ENCODE assay signal across 8 mouse cellular contexts in the genomic region with DNA sequence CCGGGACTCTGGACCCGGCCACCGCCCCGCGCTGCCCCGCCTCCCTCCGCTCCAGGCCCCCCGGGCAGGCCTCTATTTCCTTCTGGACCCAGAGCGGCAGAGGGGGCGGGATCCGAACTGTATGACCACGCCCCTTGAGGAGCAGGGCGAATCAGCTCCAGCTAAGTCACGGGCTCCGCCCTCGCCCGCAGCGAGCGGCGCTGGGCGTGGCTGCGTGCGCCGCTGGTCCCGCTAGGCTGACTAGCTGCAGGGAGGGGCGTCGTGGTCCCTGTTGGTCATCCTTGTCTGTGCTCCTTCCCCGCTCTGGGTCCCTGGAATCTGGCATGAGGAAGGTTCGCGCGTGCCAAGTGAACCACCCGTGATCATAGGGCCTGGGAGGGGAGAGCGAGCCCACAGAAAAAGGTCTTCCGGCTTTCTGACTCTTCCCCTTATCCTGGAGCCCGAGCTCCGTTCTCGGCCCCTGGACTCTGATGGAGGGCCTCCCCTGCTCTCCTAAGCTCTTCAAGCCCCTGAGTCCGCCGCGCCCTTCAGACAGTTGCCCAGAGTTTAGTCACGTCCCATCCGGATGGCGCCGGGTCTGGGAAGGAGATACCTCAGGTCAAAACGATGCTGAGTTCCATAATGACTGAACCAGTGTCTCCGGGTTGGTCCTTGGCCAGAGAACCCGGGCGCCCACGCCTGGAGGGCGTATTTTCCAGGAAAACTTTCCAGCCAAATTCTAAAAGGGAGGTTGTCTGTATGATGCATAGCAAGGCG. TPM values are rescaled to one million over a fixed set of nuclear protein-coding genes. Genes with fewer than 3 reads are reported as not detected.
DNase-seq lines count a peak whose midpoint lies in the region; ATAC-seq and TF ChIP-seq lines count a peak whose summit lies in the region.

A gene (minus strand): TSS at position 144 of the 756 bp plus-strand sequence.

- H3ac ChIP-seq in myocyte (ENCODE audit: control insufficient read depth, insufficient read length) = peak within 1 kb of the TSS; percentile 61

- no peaks in the 10 kb centered on the region for H3K36me3 ChIP-seq in heart, embryonic 11.5 days (ENCODE audit: control insufficient read depth, insufficient read depth, low read length)
- no peaks in the 10 kb centered on the region for H3K36me3 ChIP-seq in kidney, embryonic 16.5 days (ENCODE audit: insufficient read depth, low read length)
- H3K36me3 ChIP-seq in liver, adult 2 months (ENCODE audit: control insufficient read depth, insufficient read depth, low read length) = no peaks in the 10 kb centered on the region
- no peaks in the 10 kb centered on the region for H3K36me3 ChIP-seq in myocyte (ENCODE audit: control insufficient read depth, insufficient read depth)
- no peaks in the 10 kb centered on the region for H3K36me3 ChIP-seq in splenic B cell, adult 2 months (ENCODE audit: control insufficient read depth, insufficient read depth, low read length, poor library complexity, severe bottlenecking)

- H3K9ac ChIP-seq in heart, embryonic 11.5 days (ENCODE audit: low read depth, low read length) = peak within 1 kb of the TSS; percentile 82
- H3K9ac ChIP-seq in kidney, embryonic 16.5 days (replicated peaks; ENCODE audit: low read length) = peak within 1 kb of the TSS; percentile 82
- peak within 1 kb of the TSS; percentile 94 for H3K9ac ChIP-seq in liver, adult 2 months (ENCODE audit: low read depth, low read length)

- peaks cover 24% of the 10 kb centered on the region for H3K4me1 ChIP-seq in heart, embryonic 11.5 days (ENCODE audit: control insufficient read depth, insufficient read depth, low read length)
- H3K4me1 ChIP-seq in kidney, embryonic 16.5 days (ENCODE audit: insufficient read depth, low read length) = peaks cover 13% of the 10 kb centered on the region
- peaks cover 19% of the 10 kb centered on the region for H3K4me1 ChIP-seq in liver, adult 2 months (ENCODE audit: control insufficient read depth, insufficient read depth, low read length)

- peaks cover 13% of the 10 kb centered on the region for H3K79me2 ChIP-seq in liver, adult 2 months (ENCODE audit: control insufficient read depth, insufficient read depth, low read length)
- peaks cover 42% of the 10 kb centered on the region for H3K79me2 ChIP-seq in myocyte (ENCODE audit: control insufficient read depth, insufficient read depth)

- peak; percentile 84; the same call in 1 of the 2 replicates for TF ChIP-seq POLR2A in liver, adult 2 months (IDR thresholded peaks at IDR 0.05; ENCODE audit: extremely low read depth, insufficient read depth, low read length)
- TF ChIP-seq POLR2A in myocyte (IDR thresholded peaks at IDR 0.05; ENCODE audit: insufficient read length, low read depth) = peak; percentile 95

- no peaks in the 10 kb centered on the region for H3K27me3 ChIP-seq in heart, embryonic 11.5 days (ENCODE audit: control insufficient read depth, insufficient read depth, low read length)
- no peaks in the 10 kb centered on the region for H3K27me3 ChIP-seq in kidney, embryonic 16.5 days (ENCODE audit: insufficient read depth, low read length)
- no peaks in the 10 kb centered on the region for H3K27me3 ChIP-seq in liver, adult 2 months (ENCODE audit: control insufficient read depth, insufficient read depth, low read length)
- no peaks in the 10 kb centered on the region for H3K27me3 ChIP-seq in myocyte (ENCODE audit: control insufficient read depth, insufficient read depth, insufficient read length)
- no peaks in the 10 kb centered on the region for H3K27me3 ChIP-seq in splenic B cell, adult 2 months (ENCODE audit: control insufficient read depth, insufficient read depth, low read length, poor library complexity, severe bottlenecking)

- peak; percentile 95 to 96 for DNase-seq in B cell, adult 2 months
- peak; percentile 98 for DNase-seq in brain, adult 2 months (ENCODE audit: low read depth, low spot score)
- peak; percentile 90 for DNase-seq in liver, adult 2 months (ENCODE audit: extremely low read depth, low read depth, low spot score)
- DNase-seq in splenic B cell, adult 2 months (ENCODE audit: low read depth, low spot score) = peak; percentile 96

- under 1% methylated on average over 51 of the region's 51 CpGs for WGBS in heart, embryonic 11.5 days (ENCODE audit: insufficient replicate concordance)
- WGBS in kidney, embryonic 16.5 days = under 1% methylated on average over 51 of the region's 51 CpGs
- under 1% methylated on average over 51 of the region's 51 CpGs for WGBS in liver, adult 2 months

- peak within 1 kb of the TSS; percentile 93 for H3K27ac ChIP-seq in heart, embryonic 11.5 days (ENCODE audit: low read depth, low read length)
- H3K27ac ChIP-seq in kidney, embryonic 16.5 days (ENCODE audit: low read length) = peak within 1 kb of the TSS; percentile 93
- H3K27ac ChIP-seq in liver, adult 2 months (replicated peaks; ENCODE audit: insufficient read depth, low read depth, low read length) = peak within 1 kb of the TSS; percentile 70

- no peaks in the 10 kb centered on the region for H3K9me3 ChIP-seq in heart, embryonic 11.5 days (replicated peaks; ENCODE audit: control insufficient read depth, low read length)
- H3K9me3 ChIP-seq in kidney, embryonic 16.5 days (ENCODE audit: low read length) = no peaks in the 10 kb centered on the region

- peak; percentile 98 for ATAC-seq in erythroblast, adult 5-6 weeks (replicated peaks; ENCODE audit: low FRiP score, poor library complexity, severe bottlenecking)
- peak; percentile 97 for ATAC-seq in heart, embryonic 11.5 days (replicated peaks; ENCODE audit: insufficient number of reproducible peaks, low FRiP score, low TSS enrichment)
- peak; percentile 98 for ATAC-seq in kidney, embryonic 16.5 days (ENCODE audit: low FRiP score, low TSS enrichment)

- no peak for TF ChIP-seq CTCF in liver, adult 2 months (IDR thresholded peaks at IDR 0.05; ENCODE audit: low read depth, low read length)

- H3K4me3 ChIP-seq in heart, embryonic 11.5 days (ENCODE audit: low read depth, low read length) = peak within 1 kb of the TSS; percentile 71
- peak within 1 kb of the TSS; percentile 84 for H3K4me3 ChIP-seq in kidney, embryonic 16.5 days (ENCODE audit: low read length)
- H3K4me3 ChIP-seq in liver, adult 2 months (ENCODE audit: insufficient read depth, low read depth, low read length) = peak within 1 kb of the TSS; percentile 87
- peak within 1 kb of the TSS; percentile 72 for H3K4me3 ChIP-seq in myocyte

- peak within 1 kb of the TSS; percentile 81 for H3K4me2 ChIP-seq in heart, embryonic 11.5 days
- H3K4me2 ChIP-seq in kidney, embryonic 16.5 days (replicated peaks; ENCODE audit: low read depth, low read length) = peak within 1 kb of the TSS; percentile 68
- peak within 1 kb of the TSS; percentile 93 for H3K4me2 ChIP-seq in myocyte (ENCODE audit: low read depth)

TF ChIP-seq in myocyte, 11 proteins besides CTCF, POLR2A, EP300 and RAD21:
- TF ChIP-seq MYOD1 (IDR thresholded peaks at IDR 0.05; ENCODE audit: control insufficient read depth in 1 of 3, insufficient read length in 2 of 3, low read depth in 2 of 3) = peak in 1 of 3 experiments; percentile 19
- TF ChIP-seq SRF (IDR thresholded peaks at IDR 0.05; ENCODE audit: control insufficient read depth, insufficient read length, low read depth) = peak; percentile 6
- TF ChIP-seq TCF12 (IDR thresholded peaks at IDR 0.05; ENCODE audit: insufficient read depth, poor library complexity, severe bottlenecking) = no peak
- peak; percentile 98 for TF ChIP-seq POLR2AphosphoS2 (IDR thresholded peaks at IDR 0.05; ENCODE audit: insufficient read length, low read depth)
TF ChIP-seq in myocyte: peak in this region for 3.

RNA-seq across cellular contexts. Expression of the gene that starts here (rescaled TPM):
- 10.8 and 23.0 TPM in 2 replicates for total RNA-seq in erythroblast, adult 5-6 weeks (2015; ENCODE audit: low replicate concordance)
- 12.3 and 15.8 TPM in 2 replicates for total RNA-seq in erythroblast, adult 5-6 weeks (2017; ENCODE audit: low replicate concordance)
- 91.0 and 94.9 TPM in 2 replicates for polyA plus RNA-seq in heart, embryonic 11.5 days (2014; fragmentation: Nextera tagmentation; extraction: Ambion mirVana)
- polyA plus RNA-seq in kidney, embryonic 16.5 days (2015; fragmentation: Nextera tagmentation; extraction: Ambion mirVana) = 103 and 109 TPM in 2 replicates
- 118 and 169 TPM in 2 replicates for total RNA-seq in liver, adult 2 months (2014; rRNA removed)
- polyA plus RNA-seq in liver, adult 2 months (2012; rRNA removed) = 43.3 and 43.7 TPM in 2 replicates
- polyA plus RNA-seq in myocyte (2012; fragmentation: generic; extraction: Trizol) = 30.9 TPM

Comparison
In these comparisons a context has a peak if more than half of its experiments do, and no peak if none do; other contexts are left out.
1. Peak in every context shown above with its lines: DNase-seq, ATAC-seq, H3K4me3 ChIP-seq and H3K27ac ChIP-seq.